Mouse (Mus musculus) neural tube, embryonic 13.5 days (tissue): ENCODE measurements around the gene Ifih1. TPM values are rescaled to one million over a fixed set of nuclear protein-coding genes. Genes with fewer than 3 reads are reported as not detected.

Experiments
- ATAC-seq: fragments of 200-750 bp; cut with Nextera tagmentation; 2 replicates; pipeline ENCODE4 v1.8.0; 2017; ENCODE audit warnings: low read depth, mild to moderate bottlenecking, moderate TSS enrichment, moderate library complexity
- H3K27ac ChIP-seq: fragments of 300-500 bp; sonication (generic); replicated peaks from 2 replicates; pipeline ENCODE4 v1.5.1; 2015; ENCODE audit warnings: moderate library complexity, mild to moderate bottlenecking, inconsistent platforms
- H3K27me3 ChIP-seq: fragments of 300-500 bp; sonication (generic); 2 replicates; pipeline ENCODE4 v1.6.1; 2015; ENCODE audit warnings: mild to moderate bottlenecking, inconsistent platforms
- H3K36me3 ChIP-seq: fragments of 300-500 bp; sonication (generic); 2 replicates; pipeline ENCODE4 v1.6.1; 2015; ENCODE audit warnings: mild to moderate bottlenecking, inconsistent platforms
- H3K4me1 ChIP-seq: fragments of 300-500 bp; sonication (generic); replicated peaks from 2 replicates; pipeline ENCODE4 v1.6.1; 2015; ENCODE audit warnings: inconsistent platforms
- H3K4me2 ChIP-seq: fragments of 300-500 bp; sonication (generic); 2 replicates; pipeline ENCODE4 v1.6.1; 2015; ENCODE audit warnings: inconsistent platforms, mild to moderate bottlenecking, moderate library complexity
- H3K4me3 ChIP-seq: fragments of 300-500 bp; sonication (generic); 2 replicates; pipeline ENCODE4 v1.5.1; 2015; ENCODE audit warnings: mild to moderate bottlenecking, inconsistent platforms
- H3K9ac ChIP-seq: fragments of 300-500 bp; sonication (generic); 2 replicates; pipeline ENCODE4 v1.6.1; 2015; ENCODE audit warnings: moderate library complexity, mild to moderate bottlenecking, inconsistent platforms
- H3K9me3 ChIP-seq: fragments of 300-500 bp; sonication (generic); 2 replicates; pipeline ENCODE4 v1.6.1; 2016; ENCODE audit warnings: inconsistent platforms
- WGBS: fragments of 180-500 bp; shearing (Covaris S2); methylation state at CpG from one replicate; pipeline ENCODE4 v1.1.7; 2015; 5-methylcytosine and 5-hydroxymethylcytosine counted together
- polyA plus RNA-seq: library from polyadenylated mRNA; unstranded; fragments of >200 nt; fragmentation: Nextera tagmentation; extraction: Ambion mirVana; gene quantifications from 2 replicates; pipeline ENCODE4 v1.2.1, GENCODE M21; 2015

Gene Ifih1
- polyA plus RNA-seq, 1 experiment from 2014 or later, result 0.77 TPM

- Histone ChIP-seq H3K4me1 (no peaks in the 10 kb centered on the region), H3K4me3 (no peak overlapping the region), H3K27ac (no peak overlapping the region), H3K9me3 (no peaks in the 10 kb centered on the region), H3K4me2 (no peak overlapping the region), H3K9ac (no peak overlapping the region), H3K27me3 (no peaks in the 10 kb centered on the region), H3K36me3 (no peaks in the 10 kb centered on the region)
- ATAC-seq, result no peak
- 96% methylated on average over 5 of the region's 5 CpGs for WGBS
Observed at GRCm38 (mm10) chr2:62628356-62628755, 17.7 kb downstream of the Ifih1 start.

- no peak overlapping the region for H3K4me2 ChIP-seq
- no peak overlapping the region for H3K27ac ChIP-seq
- H3K4me1 ChIP-seq, result no peaks in the 10 kb centered on the region
- H3K27me3 ChIP-seq, result no peaks in the 10 kb centered on the region
- no peak overlapping the region for H3K4me3 ChIP-seq
- no peak for ATAC-seq
- H3K36me3 ChIP-seq, result no peaks in the 10 kb centered on the region
- 16% methylated on average over 5 of the region's 5 CpGs for WGBS
- H3K9me3 ChIP-seq, result no peaks in the 10 kb centered on the region
- H3K9ac ChIP-seq, result no peak overlapping the region
Observed at GRCm38 (mm10) chr2:62627728-62628127, 18.3 kb downstream of the Ifih1 start.

- no peaks in the 10 kb centered on the region for H3K4me1 ChIP-seq
- no peak overlapping the region for H3K4me2 ChIP-seq
- H3K27ac ChIP-seq, result no peak overlapping the region
- no peaks in the 10 kb centered on the region for H3K27me3 ChIP-seq
- no peak for ATAC-seq
- H3K9ac ChIP-seq, result no peak overlapping the region
- no peaks in the 10 kb centered on the region for H3K9me3 ChIP-seq
- no peak overlapping the region for H3K4me3 ChIP-seq
- no peaks in the 10 kb centered on the region for H3K36me3 ChIP-seq
- 83% methylated on average over 8 of the region's 8 CpGs for WGBS
Observed at GRCm38 (mm10) chr2:62623024-62623441, 23.0 kb downstream of the Ifih1 start.

- no peak for ATAC-seq
- H3K4me2 ChIP-seq, result no peak overlapping the region
- WGBS, result 67% methylated on average over 2 of the region's 2 CpGs
- H3K4me1 ChIP-seq, result no peaks in the 10 kb centered on the region
- no peaks in the 10 kb centered on the region for H3K9me3 ChIP-seq
- H3K27ac ChIP-seq, result no peak overlapping the region
- no peak overlapping the region for H3K4me3 ChIP-seq
- H3K36me3 ChIP-seq, result no peaks in the 10 kb centered on the region
- no peaks in the 10 kb centered on the region for H3K27me3 ChIP-seq
- H3K9ac ChIP-seq, result no peak overlapping the region
Observed at GRCm38 (mm10) chr2:62619679-62620078, 26.4 kb downstream of the Ifih1 start.

- Histone ChIP-seq H3K27me3 (no peaks in the 10 kb centered on the region), H3K27ac (no peak overlapping the region), H3K4me1 (no peaks in the 10 kb centered on the region), H3K4me3 (no peak overlapping the region), H3K9me3 (no peaks in the 10 kb centered on the region), H3K9ac (no peak overlapping the region), H3K36me3 (no peaks in the 10 kb centered on the region), H3K4me2 (no peak overlapping the region)
- WGBS, result 82% methylated on average over 7 of the region's 7 CpGs
- no peak for ATAC-seq
Observed at GRCm38 (mm10) chr2:62618934-62619341, 27.1 kb downstream of the Ifih1 start.

GRCm38 (mm10) chr2:62613133-62613532, 32.9 kb downstream of the Ifih1 start:
- Histone ChIP-seq H3K9ac (no peak overlapping the region), H3K4me1 (no peaks in the 10 kb centered on the region), H3K36me3 (no peaks in the 10 kb centered on the region), H3K9me3 (no peaks in the 10 kb centered on the region), H3K4me2 (no peak overlapping the region), H3K4me3 (no peak overlapping the region), H3K27ac (no peak overlapping the region), H3K27me3 (no peaks in the 10 kb centered on the region)
- ATAC-seq, result no peak
- WGBS, result 95% methylated on average over 4 of the region's 4 CpGs

GRCm38 (mm10) chr2:62606205-62606604, 39.9 kb downstream of the Ifih1 start:
- ATAC-seq, result no peak
- Histone ChIP-seq H3K27ac (no peak overlapping the region), H3K36me3 (no peaks in the 10 kb centered on the region), H3K9me3 (no peaks in the 10 kb centered on the region), H3K4me2 (no peak overlapping the region), H3K4me3 (no peak overlapping the region), H3K27me3 (no peaks in the 10 kb centered on the region), H3K9ac (no peak overlapping the region), H3K4me1 (no peaks in the 10 kb centered on the region)
- WGBS, result 90% methylated on average over 16 of the region's 16 CpGs

- no peak for ATAC-seq
- no peaks in the 10 kb centered on the region for H3K27me3 ChIP-seq
- H3K4me3 ChIP-seq, result no peak overlapping the region
- WGBS, result 90% methylated on average over 5 of the region's 5 CpGs
- H3K4me1 ChIP-seq, result no peaks in the 10 kb centered on the region
- H3K4me2 ChIP-seq, result no peak overlapping the region
- H3K9ac ChIP-seq, result no peak overlapping the region
- no peaks in the 10 kb centered on the region for H3K9me3 ChIP-seq
- H3K27ac ChIP-seq, result no peak overlapping the region
- no peaks in the 10 kb centered on the region for H3K36me3 ChIP-seq
Observed at GRCm38 (mm10) chr2:62603530-62603929, 42.5 kb downstream of the Ifih1 start.

GRCm38 (mm10) chr2:62596586-62596985, 49.5 kb downstream of the Ifih1 start:
- H3K27me3 ChIP-seq, result no peaks in the 10 kb centered on the region
- no peak overlapping the region for H3K4me2 ChIP-seq
- 88% methylated on average over 5 of the region's 5 CpGs for WGBS
- no peaks in the 10 kb centered on the region for H3K4me1 ChIP-seq
- H3K4me3 ChIP-seq, result no peak overlapping the region
- H3K9ac ChIP-seq, result no peak overlapping the region
- no peak for ATAC-seq
- no peaks in the 10 kb centered on the region for H3K9me3 ChIP-seq
- H3K36me3 ChIP-seq, result no peaks in the 10 kb centered on the region
- no peak overlapping the region for H3K27ac ChIP-seq

GRCm38 (mm10) chr2:62594491-62594890, 51.6 kb downstream of the Ifih1 start:
- Histone ChIP-seq H3K4me2 (no peak overlapping the region), H3K9ac (no peak overlapping the region), H3K9me3 (no peaks in the 10 kb centered on the region), H3K36me3 (no peaks in the 10 kb centered on the region), H3K4me3 (no peak overlapping the region), H3K27me3 (no peaks in the 10 kb centered on the region), H3K4me1 (no peaks in the 10 kb centered on the region), H3K27ac (no peak overlapping the region)
- no peak for ATAC-seq
- 86% methylated on average over 2 of the region's 2 CpGs for WGBS

GRCm38 (mm10) chr2:62591555-62591954, 54.5 kb downstream of the Ifih1 start:
- no peaks in the 10 kb centered on the region for H3K27me3 ChIP-seq
- no peak overlapping the region for H3K4me2 ChIP-seq
- no peaks in the 10 kb centered on the region for H3K9me3 ChIP-seq
- WGBS, result 84% methylated on average over 3 of the region's 3 CpGs
- H3K36me3 ChIP-seq, result no peaks in the 10 kb centered on the region
- H3K27ac ChIP-seq, result no peak overlapping the region
- H3K9ac ChIP-seq, result no peak overlapping the region
- no peak for ATAC-seq
- no peak overlapping the region for H3K4me3 ChIP-seq
- H3K4me1 ChIP-seq, result no peaks in the 10 kb centered on the region

GRCm38 (mm10) chr2:62589333-62589732, 56.7 kb downstream of the Ifih1 start:
- H3K27me3 ChIP-seq, result no peaks in the 10 kb centered on the region
- no peak overlapping the region for H3K9ac ChIP-seq
- no peak overlapping the region for H3K27ac ChIP-seq
- H3K36me3 ChIP-seq, result no peaks in the 10 kb centered on the region
- 81% methylated on average over 4 of the region's 4 CpGs for WGBS
- ATAC-seq, result no peak
- no peaks in the 10 kb centered on the region for H3K9me3 ChIP-seq
- no peak overlapping the region for H3K4me3 ChIP-seq
- no peaks in the 10 kb centered on the region for H3K4me1 ChIP-seq
- no peak overlapping the region for H3K4me2 ChIP-seq

GRCm38 (mm10) chr2:62585769-62586168, 60.3 kb downstream of the Ifih1 start:
- Histone ChIP-seq H3K27me3 (no peaks in the 10 kb centered on the region), H3K4me1 (no peaks in the 10 kb centered on the region), H3K27ac (no peak overlapping the region), H3K36me3 (no peaks in the 10 kb centered on the region), H3K4me3 (no peak overlapping the region), H3K9ac (no peak overlapping the region), H3K4me2 (no peak overlapping the region), H3K9me3 (no peaks in the 10 kb centered on the region)
- 91% methylated on average over 5 of the region's 5 CpGs for WGBS
- no peak for ATAC-seq
